Mouse (Mus musculus) hindbrain, postnatal 0 days (tissue): Measurements from ENCODE around the gene Gemin5. TPM values are rescaled to one million over a fixed set of nuclear protein-coding genes. Genes with fewer than 3 reads are reported as not detected.

ENCODE experiments used
- ATAC-seq: fragments of 200-750 bp; cut with Nextera tagmentation; 2 replicates; pipeline ENCODE4 v1.8.0; 2017; ENCODE audit warnings: mild to moderate bottlenecking, moderate TSS enrichment, moderate library complexity
- DNase-seq: peaks from one replicate; pipeline ENCODE4 v3.0.0-alpha.2; 2015; ENCODE audit warnings: low spot score
- H3K27ac ChIP-seq: fragments of 300-500 bp; sonication (generic); 2 replicates; pipeline ENCODE4 v1.5.1; 2014; ENCODE audit warnings: mild to moderate bottlenecking
- H3K27me3 ChIP-seq: fragments of 300-500 bp; sonication (generic); 2 replicates; pipeline ENCODE4 v1.6.1; 2014; ENCODE audit warnings: low read length, mixed read lengths; ENCODE audit not compliant: insufficient read depth
- H3K36me3 ChIP-seq: fragments of 300-500 bp; sonication (generic); 2 replicates; pipeline ENCODE4 v1.6.1; 2014; ENCODE audit warnings: low read length, mixed read lengths; ENCODE audit not compliant: insufficient read depth
- H3K4me1 ChIP-seq: fragments of 300-500 bp; sonication (generic); 2 replicates; pipeline ENCODE4 v1.6.1; 2014; ENCODE audit warnings: antibody characterized with exemption, low read length, mixed read lengths; ENCODE audit not compliant: insufficient read depth
- H3K4me2 ChIP-seq: fragments of 300-500 bp; sonication (generic); 2 replicates; pipeline ENCODE4 v1.6.1; 2014; ENCODE audit warnings: low read depth, mild to moderate bottlenecking, low read length, moderate library complexity, mixed read lengths
- H3K4me3 ChIP-seq: fragments of 300-500 bp; sonication (generic); 2 replicates; pipeline ENCODE4 v1.5.1; 2014; ENCODE audit warnings: low read length
- H3K9ac ChIP-seq: fragments of 300-500 bp; sonication (generic); replicated peaks from 2 replicates; pipeline ENCODE4 v1.6.1; 2014; ENCODE audit warnings: mild to moderate bottlenecking, low read length, moderate library complexity, mixed read lengths
- H3K9me3 ChIP-seq: fragments of 300-500 bp; sonication (generic); 2 replicates; pipeline ENCODE4 v1.6.1; 2016; ENCODE audit warnings: low read length, mixed read lengths
- CTCF ChIP-seq: IDR thresholded peaks from 2 replicates; pipeline ENCODE4 v1.5.1; 2016; ENCODE audit warnings: antibody characterized with exemption, control low read depth, low read depth
- WGBS: fragments of 180-500 bp; shearing (Covaris S2); extraction: QIAGEN DNeasy Blood & Tissue Kit; methylation state at CpG from one replicate; pipeline ENCODE4 v1.1.7; 2014; 5-methylcytosine and 5-hydroxymethylcytosine counted together
- polyA plus RNA-seq: library from polyadenylated mRNA; unstranded; fragments of >200 nt; fragmentation: Nextera tagmentation; extraction: Ambion mirVana; gene quantifications from 2 replicates; pipeline ENCODE4 v1.2.1, GENCODE M21; 2015
- total RNA-seq: library from RNA; depleted of rRNA; stranded (reverse); fragments of >200 nt; gene quantifications from 2 replicates; pipeline ENCODE4 v1.2.3, GENCODE M21; 2014

The Gemin5 gene
- total and polyA plus RNA-seq, 2 experiments from 2014 or later = 10.4 to 19.6 TPM

DNA sequence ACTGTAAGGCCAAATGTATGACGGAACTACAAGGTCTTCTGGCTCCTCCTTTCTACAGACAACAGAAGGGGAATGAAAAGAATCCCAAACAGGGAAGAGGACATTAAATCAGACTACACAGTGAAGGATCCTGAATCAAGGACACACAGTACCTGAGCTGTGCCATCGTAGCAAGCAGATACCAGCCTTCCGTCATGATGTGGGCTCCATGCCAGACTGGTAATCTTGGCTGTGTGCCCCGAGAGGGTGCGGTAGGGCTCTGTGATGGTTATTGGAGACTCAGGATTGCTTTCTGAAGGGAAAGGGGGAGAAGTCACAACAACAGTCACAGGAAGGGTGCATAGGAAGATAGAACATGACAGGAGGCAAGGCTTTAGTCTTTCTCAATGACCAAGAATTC lies 22.1 kb downstream of the Gemin5 start:
- no peaks in the 10 kb centered on the region for H3K27me3 ChIP-seq
- H3K4me3 ChIP-seq = no peak overlapping the region
- no peak overlapping the region for H3K9ac ChIP-seq
- no peak for ATAC-seq
- H3K4me2 ChIP-seq = no peak overlapping the region
- H3K9me3 ChIP-seq = no peaks in the 10 kb centered on the region
- H3K27ac ChIP-seq = no peak overlapping the region
- TF ChIP-seq CTCF = no peak
- DNase-seq = no peak
- 61% methylated on average over 5 of the region's 5 CpGs for whole genome bisulfite sequencing
- H3K4me1 ChIP-seq = no peaks in the 10 kb centered on the region
- peaks cover 75% of the 10 kb centered on the region for H3K36me3 ChIP-seq

DNA sequence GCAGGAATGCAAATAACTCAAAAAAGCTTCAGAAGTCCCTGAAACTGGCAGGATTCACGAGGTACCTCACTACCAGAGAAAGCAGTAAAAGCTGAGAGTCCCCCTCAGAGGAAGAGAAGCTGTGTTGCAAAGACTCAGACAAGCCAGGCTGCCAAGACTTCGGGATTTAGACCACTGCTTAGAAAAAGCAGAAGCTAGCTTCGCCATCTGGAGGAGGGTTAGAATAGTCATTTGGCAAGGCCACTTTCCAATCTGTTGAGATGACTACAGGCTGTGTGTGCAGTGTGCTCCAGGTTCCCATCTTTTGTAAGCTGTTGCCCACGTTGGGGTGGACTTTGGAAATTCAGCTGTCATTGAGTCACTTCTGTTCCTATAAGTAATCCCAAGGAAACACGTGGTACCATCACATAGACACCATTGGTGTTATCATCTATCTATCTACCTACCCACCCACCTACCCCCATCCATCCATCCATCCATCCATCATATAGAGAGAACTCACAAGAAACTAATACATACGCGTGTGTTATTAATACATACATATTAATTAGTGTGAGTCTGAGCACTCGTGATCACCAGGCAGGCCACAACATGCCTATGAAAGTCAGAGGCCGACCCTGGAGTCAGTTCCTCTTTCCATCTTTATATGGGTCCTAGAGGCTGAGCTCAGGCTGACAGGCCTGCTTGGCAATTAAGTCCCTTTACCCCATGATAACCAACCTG lies 24.5 kb downstream of the Gemin5 start:
- Histone ChIP-seq H3K4me2 (no peak overlapping the region), H3K27ac (no peak overlapping the region), H3K27me3 (no peaks in the 10 kb centered on the region), H3K36me3 (peaks cover 74% of the 10 kb centered on the region), H3K4me3 (no peak overlapping the region), H3K4me1 (no peaks in the 10 kb centered on the region), H3K9me3 (no peaks in the 10 kb centered on the region), H3K9ac (no peak overlapping the region)
- 93% methylated on average over 9 of the region's 9 CpGs for WGBS
- no peak for ATAC-seq
- DNase-seq = peak; percentile 5
- TF ChIP-seq CTCF = no peak

DNA sequence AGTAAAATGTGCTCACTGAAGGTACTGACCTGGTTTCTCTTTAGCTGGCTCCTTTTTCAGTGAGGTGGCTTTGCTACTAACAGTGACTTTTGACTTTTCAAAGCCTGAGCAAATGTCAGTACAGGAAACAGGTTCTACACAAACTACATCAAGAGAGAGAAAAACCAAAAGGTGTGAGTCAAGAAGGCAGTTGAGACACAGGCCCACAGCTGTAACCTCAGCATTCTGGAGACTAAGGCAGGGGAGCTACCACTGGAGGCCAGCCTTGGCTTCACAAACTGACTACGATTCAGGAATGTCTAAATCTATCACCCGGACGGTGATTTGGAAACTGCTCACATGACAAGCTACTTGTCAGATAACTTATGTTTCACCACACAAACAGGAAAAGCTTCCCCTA lies 28.9 kb downstream of the Gemin5 start:
- TF ChIP-seq CTCF = no peak
- Histone ChIP-seq H3K27me3 (no peaks in the 10 kb centered on the region), H3K9me3 (no peaks in the 10 kb centered on the region), H3K9ac (no peak overlapping the region), H3K4me2 (no peak overlapping the region), H3K4me1 (no peaks in the 10 kb centered on the region), H3K27ac (no peak overlapping the region), H3K4me3 (no peak overlapping the region), H3K36me3 (peaks cover 67% of the 10 kb centered on the region)
- 84% methylated on average over 3 of the region's 3 CpGs for WGBS
- no peak for DNase-seq
- ATAC-seq = no peak

DNA sequence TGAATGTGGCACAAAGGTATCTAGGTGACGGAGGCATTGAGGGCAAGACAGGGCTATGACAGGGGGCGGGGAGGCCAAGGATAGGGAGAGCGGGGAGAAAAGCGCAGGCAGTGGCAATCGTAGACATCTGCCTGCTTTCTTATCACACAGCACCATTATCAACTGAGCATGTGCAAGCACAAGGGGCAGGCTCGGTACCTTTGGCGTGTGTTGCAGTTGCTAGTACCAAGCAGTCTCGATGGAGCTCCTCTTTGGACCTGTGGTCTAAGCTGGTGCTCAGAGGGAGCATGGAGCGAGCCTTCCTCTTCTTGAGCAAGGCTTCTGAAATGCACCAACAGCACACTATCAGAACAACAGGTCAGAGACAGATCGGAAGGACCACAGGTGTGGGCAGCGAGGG lies 29.5 kb downstream of the Gemin5 start:
- Histone ChIP-seq H3K9me3 (no peaks in the 10 kb centered on the region), H3K9ac (no peak overlapping the region), H3K27ac (no peak overlapping the region), H3K4me1 (no peaks in the 10 kb centered on the region), H3K27me3 (no peaks in the 10 kb centered on the region), H3K36me3 (peaks cover 64% of the 10 kb centered on the region), H3K4me2 (no peak overlapping the region), H3K4me3 (no peak overlapping the region)
- DNase-seq (no peak), ATAC-seq (no peak)
- no peak for TF ChIP-seq CTCF
- WGBS = 77% methylated on average over 11 of the region's 11 CpGs

DNA sequence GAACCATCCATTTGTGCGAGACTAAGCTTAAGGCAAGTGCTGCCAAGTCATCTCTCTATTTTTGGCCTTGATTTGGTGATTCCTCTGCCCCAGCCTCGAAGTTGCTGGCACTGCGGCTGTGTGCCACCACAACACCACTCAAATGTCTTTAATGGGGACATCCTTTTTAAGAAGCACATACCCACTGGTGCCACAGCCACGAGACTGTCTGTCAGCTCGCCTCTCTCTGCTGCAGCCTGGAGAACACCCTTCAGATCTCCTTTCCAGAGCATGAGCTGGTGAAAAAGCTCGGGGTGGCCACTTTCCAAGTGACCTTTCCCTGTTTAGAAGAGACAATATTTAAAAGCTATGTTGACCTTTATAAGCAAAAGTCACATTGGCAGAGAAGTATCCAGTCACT lies 31.7 kb downstream of the Gemin5 start:
- Histone ChIP-seq H3K9me3 (no peaks in the 10 kb centered on the region), H3K4me2 (no peak overlapping the region), H3K4me3 (no peak overlapping the region), H3K27me3 (no peaks in the 10 kb centered on the region), H3K9ac (no peak overlapping the region), H3K36me3 (peaks cover 59% of the 10 kb centered on the region), H3K27ac (no peak overlapping the region), H3K4me1 (no peaks in the 10 kb centered on the region)
- WGBS = 93% methylated on average over 6 of the region's 6 CpGs
- no peak for DNase-seq
- no peak for TF ChIP-seq CTCF
- no peak for ATAC-seq

DNA sequence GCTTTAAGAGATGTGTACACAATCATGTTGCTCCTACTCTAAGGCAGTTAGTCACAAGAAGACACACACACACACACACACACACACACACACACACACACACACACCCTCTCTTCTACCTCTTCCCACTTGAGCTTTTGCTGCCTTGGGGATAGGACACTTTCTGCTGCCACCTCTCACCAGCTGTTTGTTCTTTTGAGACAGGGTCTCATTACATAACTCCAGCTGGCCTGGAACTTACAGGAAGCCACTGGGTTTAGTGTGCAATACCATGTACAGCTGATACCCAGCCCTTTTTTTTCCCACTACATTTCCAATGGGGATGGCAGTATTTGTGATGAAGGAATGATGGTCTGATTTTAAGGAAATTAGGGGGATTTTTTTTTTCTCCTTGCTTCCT lies 33.0 kb downstream of the Gemin5 start:
- TF ChIP-seq CTCF = no peak

DNA sequence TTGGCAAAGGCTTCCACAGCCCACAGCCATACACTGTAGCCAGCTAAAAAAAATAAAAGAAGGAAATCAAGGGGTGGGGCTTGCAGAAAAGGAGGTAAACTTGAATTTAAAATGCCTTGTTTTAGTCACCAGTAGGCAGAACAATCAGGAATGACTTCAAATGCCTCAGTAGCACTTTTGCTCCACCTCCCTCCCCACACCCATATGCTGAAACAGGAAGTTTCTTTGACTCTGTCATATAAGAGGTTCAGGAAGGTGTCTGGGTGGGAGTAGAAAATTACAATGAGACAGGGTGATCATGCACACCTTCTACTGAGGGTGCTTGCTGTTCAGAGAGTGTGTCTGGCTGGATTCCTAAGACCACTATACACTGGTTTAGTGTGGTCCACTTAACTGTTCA lies 33.5 kb downstream of the Gemin5 start:
- Histone ChIP-seq H3K9ac (no peak overlapping the region), H3K9me3 (no peaks in the 10 kb centered on the region), H3K4me3 (no peak overlapping the region), H3K4me1 (no peaks in the 10 kb centered on the region), H3K27ac (no peak overlapping the region), H3K36me3 (peaks cover 61% of the 10 kb centered on the region), H3K4me2 (no peak overlapping the region), H3K27me3 (no peaks in the 10 kb centered on the region)
- DNase-seq (no peak), ATAC-seq (no peak)
- TF ChIP-seq CTCF = no peak

More for the DNA sequence above, 33.0 kb downstream of the Gemin5 start:
- H3K9ac ChIP-seq = no peak overlapping the region
- H3K36me3 ChIP-seq = peaks cover 62% of the 10 kb centered on the region
- H3K9me3 ChIP-seq = no peaks in the 10 kb centered on the region
- no peaks in the 10 kb centered on the region for H3K4me1 ChIP-seq
- H3K4me2 ChIP-seq = no peak overlapping the region
- no peak overlapping the region for H3K4me3 ChIP-seq
- no peak for ATAC-seq
- no peak for DNase-seq
- no peaks in the 10 kb centered on the region for H3K27me3 ChIP-seq
- H3K27ac ChIP-seq = no peak overlapping the region
